Mouse (Mus musculus): ENCODE results near the gene Fbxw2. TPM values are rescaled to one million over a fixed set of nuclear protein-coding genes. Genes with fewer than 3 reads are reported as not detected.
"Not testable (repeated sequence)": the region's sequence is repeated elsewhere in the genome, so short reads cannot be mapped to it uniquely, and the experiment has no call there.

The Fbxw2 gene
- polyA plus RNA-seq, 1 experiment = 29.2 TPM

DNA sequence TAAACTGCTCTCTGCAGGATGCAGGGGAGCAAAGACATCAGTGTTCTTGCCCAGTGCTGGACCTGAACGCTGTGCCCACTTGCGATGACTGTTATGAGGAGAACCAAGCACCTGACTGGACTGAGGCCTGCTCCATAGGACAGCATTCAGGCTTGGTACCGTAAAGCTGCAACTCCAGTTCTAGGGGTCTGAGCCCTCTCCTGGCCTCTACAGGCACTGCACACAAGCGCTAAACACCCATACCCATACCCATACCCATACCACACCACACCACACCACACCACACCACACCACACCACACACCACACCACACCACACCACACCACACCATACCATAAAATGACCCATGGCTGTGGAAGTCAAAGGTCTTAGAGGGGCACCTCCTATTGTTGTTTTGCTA is 29.2 kb upstream of the Fbxw2 start:
- peaks cover 55% of the 10 kb centered on the region for H3K36me3 ChIP-seq (ENCODE audit: control insufficient read depth, insufficient read depth, low read length)
- TF ChIP-seq POLR2A (IDR thresholded peaks at IDR 0.05; ENCODE audit: low read depth, low read length) (no peak), CTCF (IDR thresholded peaks at IDR 0.05; ENCODE audit: extremely low read depth, insufficient read depth, insufficient read length, insufficient replicate concordance) (peak; percentile 20; the same call in 1 of the 2 replicates)
- no peak overlapping the region for H3K4me3 ChIP-seq (ENCODE audit: extremely low read depth, insufficient read depth, insufficient read length)
- no peak for DNase-seq (ENCODE audit: low read depth in 1 of 2, low spot score in 2 of 2)
- H3K27me3 ChIP-seq (ENCODE audit: control insufficient read depth, insufficient read depth, low read length) = no peaks in the 10 kb centered on the region
- 99% methylated on average over 4 of the region's 4 CpGs for WGBS
- H3K4me1 ChIP-seq (ENCODE audit: control insufficient read depth, insufficient read depth, insufficient read length) = no peaks in the 10 kb centered on the region
- no peak overlapping the region for H3K27ac ChIP-seq (ENCODE audit: insufficient read depth, low read length)

DNA sequence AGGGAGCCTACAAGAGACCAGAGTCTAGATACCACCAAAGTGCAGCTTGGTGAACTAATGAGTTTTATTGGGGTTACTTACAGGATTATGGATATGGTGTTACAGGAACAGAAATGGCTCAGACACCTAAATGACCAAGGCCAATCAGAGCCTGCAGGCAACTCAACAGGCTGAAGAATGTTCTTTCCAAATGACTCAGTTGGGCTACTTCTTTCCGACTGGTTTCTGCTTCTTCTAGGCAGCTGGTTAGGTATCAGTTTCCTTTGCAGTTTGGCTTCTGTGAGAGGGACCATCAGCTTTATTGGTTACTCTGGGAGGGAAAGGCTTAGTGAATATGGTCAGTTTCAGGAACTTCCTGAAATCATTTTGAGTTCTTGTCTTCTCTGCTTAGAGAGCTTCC is 21.6 kb upstream of the Fbxw2 start:
- no peaks in the 10 kb centered on the region for H3K4me1 ChIP-seq (ENCODE audit: control insufficient read depth, insufficient read depth, insufficient read length)
- DNase-seq (ENCODE audit: low read depth in 1 of 2, low spot score in 2 of 2) = no peak
- TF ChIP-seq CTCF (IDR thresholded peaks at IDR 0.05; ENCODE audit: extremely low read depth, insufficient read depth, insufficient read length, insufficient replicate concordance) (no peak), POLR2A (IDR thresholded peaks at IDR 0.05; ENCODE audit: low read depth, low read length) (no peak)
- no peak overlapping the region for H3K27ac ChIP-seq (ENCODE audit: insufficient read depth, low read length)
- 89% methylated on average over 1 of the region's 1 CpGs for WGBS
- H3K27me3 ChIP-seq (ENCODE audit: control insufficient read depth, insufficient read depth, low read length) = no peaks in the 10 kb centered on the region
- peaks cover 8% of the 10 kb centered on the region for H3K36me3 ChIP-seq (ENCODE audit: control insufficient read depth, insufficient read depth, low read length)
- H3K4me3 ChIP-seq (ENCODE audit: extremely low read depth, insufficient read depth, insufficient read length) = no peak overlapping the region

DNA sequence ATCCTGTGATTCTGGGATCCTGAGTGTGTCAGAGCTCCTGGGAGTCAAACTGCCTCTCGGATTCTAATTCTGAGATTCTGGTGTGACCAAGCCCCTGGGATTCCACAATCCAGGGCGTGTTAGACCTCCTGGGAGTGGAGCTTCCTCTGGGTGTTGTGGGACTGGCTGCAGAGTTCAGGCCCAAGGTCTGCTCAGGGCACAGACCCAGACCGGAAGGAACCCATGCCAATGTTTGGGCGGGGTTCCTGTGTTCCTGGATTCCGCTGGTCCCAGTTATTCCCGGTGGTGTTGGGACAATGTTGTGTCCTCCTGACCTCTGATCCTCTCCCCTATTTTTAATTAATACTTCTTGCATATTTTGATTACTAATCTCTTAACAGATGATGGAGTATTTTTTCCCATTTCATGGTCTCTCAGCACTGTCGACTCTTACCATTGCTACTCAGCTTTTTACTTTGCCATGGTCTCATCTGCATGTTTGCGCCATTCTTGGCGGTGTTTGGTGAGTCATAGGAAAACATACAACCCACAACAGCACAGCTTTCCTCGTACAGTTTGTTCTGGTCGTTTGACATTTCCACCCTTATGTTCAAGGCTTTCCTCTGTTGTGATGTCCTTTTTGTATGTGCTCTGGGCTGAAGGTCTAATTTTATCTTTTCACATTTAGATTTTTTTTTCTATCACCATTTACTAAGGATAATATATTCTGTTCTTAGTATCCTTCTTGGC is 17.3 kb upstream of the Fbxw2 start:
- no peak for TF ChIP-seq CTCF (IDR thresholded peaks at IDR 0.05; ENCODE audit: extremely low read depth, insufficient read depth, insufficient read length, insufficient replicate concordance)
- no peak for TF ChIP-seq POLR2A (IDR thresholded peaks at IDR 0.05; ENCODE audit: low read depth, low read length)
- no peaks in the 10 kb centered on the region for H3K36me3 ChIP-seq (ENCODE audit: control insufficient read depth, insufficient read depth, low read length)
- no peak overlapping the region for H3K4me3 ChIP-seq (ENCODE audit: extremely low read depth, insufficient read depth, insufficient read length)
- H3K27ac ChIP-seq (ENCODE audit: insufficient read depth, low read length) = no peak overlapping the region
- H3K27me3 ChIP-seq (ENCODE audit: control insufficient read depth, insufficient read depth, low read length) = no peaks in the 10 kb centered on the region
- WGBS = 73% methylated on average over 11 of the region's 11 CpGs
- H3K4me1 ChIP-seq (ENCODE audit: control insufficient read depth, insufficient read depth, insufficient read length) = no peaks in the 10 kb centered on the region
- DNase-seq (ENCODE audit: low read depth in 1 of 2, low spot score in 2 of 2) = no peak

DNA sequence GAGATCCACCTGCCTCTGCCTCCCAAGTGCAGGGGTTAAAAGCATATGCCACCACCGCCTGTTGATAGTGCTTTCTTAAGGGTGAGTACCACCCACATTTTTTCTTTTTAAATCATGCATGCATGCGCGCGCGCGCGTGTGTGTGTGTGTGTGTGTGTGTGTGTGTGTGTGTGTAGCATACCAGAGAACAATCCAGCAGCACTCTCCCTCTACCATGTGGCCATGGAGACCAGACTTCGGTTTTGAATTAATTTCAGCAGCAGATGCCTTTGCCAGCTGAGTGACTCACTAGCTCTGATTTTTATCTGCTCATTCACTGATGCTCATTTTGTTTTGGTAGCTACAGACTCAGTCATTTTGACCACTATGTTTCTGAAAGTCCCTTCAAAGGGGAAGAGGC is 15.6 kb upstream of the Fbxw2 start:
- DNase-seq (ENCODE audit: low read depth in 1 of 2, low spot score in 2 of 2) = no peak
- H3K36me3 ChIP-seq (ENCODE audit: control insufficient read depth, insufficient read depth, low read length) = no peaks in the 10 kb centered on the region
- H3K4me1 ChIP-seq (ENCODE audit: control insufficient read depth, insufficient read depth, insufficient read length) = no peaks in the 10 kb centered on the region
- no peaks in the 10 kb centered on the region for H3K27me3 ChIP-seq (ENCODE audit: control insufficient read depth, insufficient read depth, low read length)
- no peak overlapping the region for H3K4me3 ChIP-seq (ENCODE audit: extremely low read depth, insufficient read depth, insufficient read length)
- WGBS = 91% methylated on average over 8 of the region's 8 CpGs
- no peak for TF ChIP-seq POLR2A (IDR thresholded peaks at IDR 0.05; ENCODE audit: low read depth, low read length)
- TF ChIP-seq CTCF (IDR thresholded peaks at IDR 0.05; ENCODE audit: extremely low read depth, insufficient read depth, insufficient read length, insufficient replicate concordance) = no peak
- H3K27ac ChIP-seq (ENCODE audit: insufficient read depth, low read length) = no peak overlapping the region

DNA sequence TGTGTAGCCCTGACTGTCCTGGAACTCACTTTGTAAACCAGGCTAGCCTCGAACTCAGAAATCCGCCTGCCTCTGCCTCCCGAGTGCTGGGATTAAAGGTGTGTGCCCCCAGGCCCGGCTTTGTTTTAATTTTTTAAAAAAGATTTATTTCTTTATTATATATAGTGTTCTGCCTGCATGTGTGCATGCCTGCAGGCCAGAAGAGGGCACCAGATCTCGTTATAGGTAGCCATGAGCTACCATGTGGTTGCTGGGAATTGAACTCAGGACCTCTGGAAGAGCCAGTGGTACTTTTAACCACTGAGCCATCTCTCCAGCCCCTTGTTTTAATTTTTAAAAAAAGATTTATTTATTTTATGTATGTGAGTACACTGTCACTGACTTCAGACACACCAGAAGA is 14.0 kb upstream of the Fbxw2 start:
- not testable (repeated sequence) for H3K4me1 ChIP-seq (ENCODE audit: control insufficient read depth, insufficient read depth, insufficient read length); DNase-seq (ENCODE audit: low read depth in 1 of 2, low spot score in 2 of 2); H3K27ac ChIP-seq (ENCODE audit: insufficient read depth, low read length); H3K4me3 ChIP-seq (ENCODE audit: extremely low read depth, insufficient read depth, insufficient read length); H3K27me3 ChIP-seq (ENCODE audit: control insufficient read depth, insufficient read depth, low read length); H3K36me3 ChIP-seq (ENCODE audit: control insufficient read depth, insufficient read depth, low read length)
- WGBS = 79% methylated on average over 5 of the region's 5 CpGs

DNA sequence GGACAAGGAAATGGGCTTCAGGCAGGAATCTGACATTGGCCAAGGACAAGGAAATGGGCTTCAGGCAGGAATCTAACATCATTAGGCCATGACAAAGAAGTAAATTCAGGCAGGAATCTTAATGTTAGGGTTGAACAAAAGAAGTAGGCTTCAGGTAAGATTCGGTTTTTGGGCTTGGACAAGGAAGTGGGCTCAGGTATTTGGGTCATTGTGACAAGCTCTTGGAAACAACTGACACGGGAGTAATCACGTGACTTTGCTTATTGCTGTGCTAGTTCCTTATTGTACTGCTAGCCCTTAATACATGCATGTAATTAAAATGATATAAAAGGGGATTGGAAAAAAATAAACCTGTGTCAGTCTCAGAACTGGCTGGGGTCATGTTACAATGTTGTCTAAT is 9.6 kb upstream of the Fbxw2 start:
- WGBS = 73% methylated on average over 3 of the region's 3 CpGs
- no peak overlapping the region for H3K4me3 ChIP-seq (ENCODE audit: extremely low read depth, insufficient read depth, insufficient read length)
- DNase-seq (ENCODE audit: low read depth in 1 of 2, low spot score in 2 of 2) = no peak
- no peak for TF ChIP-seq POLR2A (IDR thresholded peaks at IDR 0.05; ENCODE audit: low read depth, low read length)
- TF ChIP-seq CTCF (IDR thresholded peaks at IDR 0.05; ENCODE audit: extremely low read depth, insufficient read depth, insufficient read length, insufficient replicate concordance) = no peak
- no peaks in the 10 kb centered on the region for H3K36me3 ChIP-seq (ENCODE audit: control insufficient read depth, insufficient read depth, low read length)
- H3K27me3 ChIP-seq (ENCODE audit: control insufficient read depth, insufficient read depth, low read length) = no peaks in the 10 kb centered on the region
- H3K27ac ChIP-seq (ENCODE audit: insufficient read depth, low read length) = no peak overlapping the region
- H3K4me1 ChIP-seq (ENCODE audit: control insufficient read depth, insufficient read depth, insufficient read length) = no peaks in the 10 kb centered on the region

DNA sequence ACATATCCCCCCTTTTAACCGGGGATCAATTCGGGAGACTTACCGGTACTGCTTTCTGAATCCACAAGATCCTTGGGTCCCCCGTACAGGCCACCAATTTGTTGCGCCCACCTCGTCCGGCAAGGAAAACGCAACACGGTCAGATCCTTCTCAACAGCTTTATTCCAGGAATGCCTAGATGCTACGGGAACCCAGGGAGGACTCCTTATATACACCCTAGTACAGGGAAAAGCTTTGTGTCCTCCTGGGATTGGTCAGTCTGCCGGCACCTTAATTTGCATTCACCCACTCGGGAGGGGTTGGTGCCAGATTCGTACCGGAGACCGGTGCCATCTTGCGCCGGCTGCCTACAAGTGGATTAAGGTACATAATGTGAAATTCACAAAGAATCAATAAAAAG is 7.5 kb upstream of the Fbxw2 start:
- WGBS = 94% methylated on average over 17 of the region's 17 CpGs
- no peak overlapping the region for H3K27ac ChIP-seq (ENCODE audit: insufficient read depth, low read length)
- DNase-seq (ENCODE audit: low read depth in 1 of 2, low spot score in 2 of 2) = no peak
- H3K36me3 ChIP-seq (ENCODE audit: control insufficient read depth, insufficient read depth, low read length) = no peaks in the 10 kb centered on the region
- no peaks in the 10 kb centered on the region for H3K27me3 ChIP-seq (ENCODE audit: control insufficient read depth, insufficient read depth, low read length)
- TF ChIP-seq POLR2A (IDR thresholded peaks at IDR 0.05; ENCODE audit: low read depth, low read length) = no peak
- TF ChIP-seq CTCF (IDR thresholded peaks at IDR 0.05; ENCODE audit: extremely low read depth, insufficient read depth, insufficient read length, insufficient replicate concordance) = no peak
- no peak overlapping the region for H3K4me3 ChIP-seq (ENCODE audit: extremely low read depth, insufficient read depth, insufficient read length)
- no peaks in the 10 kb centered on the region for H3K4me1 ChIP-seq (ENCODE audit: control insufficient read depth, insufficient read depth, insufficient read length)

DNA sequence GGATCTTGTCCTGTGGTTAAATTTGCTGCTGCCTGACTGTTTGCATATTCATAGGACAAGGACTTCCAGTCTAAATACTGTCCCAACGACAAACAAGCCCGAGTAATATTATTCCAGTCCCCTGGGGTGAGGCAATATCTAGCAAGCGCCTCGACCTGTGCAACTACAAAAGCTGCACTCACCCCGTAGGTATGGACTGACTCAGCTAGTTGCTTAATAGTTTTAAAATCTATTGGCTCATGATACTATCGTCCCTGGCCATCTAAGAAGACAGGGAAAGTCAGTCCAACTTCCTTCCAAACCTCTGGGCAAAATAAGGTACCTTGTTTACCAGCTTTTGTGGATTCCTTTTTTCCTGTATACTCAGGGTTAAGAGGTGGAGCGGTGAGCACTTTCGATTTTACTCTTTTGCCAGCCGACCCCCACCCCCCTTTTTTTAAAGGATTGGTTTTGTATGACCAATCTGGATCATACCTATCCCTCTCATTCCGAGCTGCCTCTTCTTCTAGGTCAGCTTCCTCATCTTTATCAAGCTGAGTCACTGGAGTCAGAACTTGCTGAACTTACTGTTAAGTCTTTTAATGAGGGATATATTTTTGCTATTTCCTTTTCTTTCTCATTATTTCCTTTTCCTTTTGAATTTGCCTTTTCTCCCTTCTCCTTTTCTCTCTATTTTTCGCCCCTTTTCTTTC is 6.8 kb upstream of the Fbxw2 start, which contains the start of gene Gm34653:
TSS of gene Gm34653 (plus strand) at position 242 of the 692 bp plus-strand sequence.
- WGBS = 66% methylated on average over 11 of the region's 11 CpGs
- not testable (repeated sequence) for DNase-seq (ENCODE audit: low read depth in 1 of 2, low spot score in 2 of 2); H3K4me3 ChIP-seq (ENCODE audit: extremely low read depth, insufficient read depth, insufficient read length); H3K27me3 ChIP-seq (ENCODE audit: control insufficient read depth, insufficient read depth, low read length); H3K36me3 ChIP-seq (ENCODE audit: control insufficient read depth, insufficient read depth, low read length); H3K4me1 ChIP-seq (ENCODE audit: control insufficient read depth, insufficient read depth, insufficient read length); H3K27ac ChIP-seq (ENCODE audit: insufficient read depth, low read length)

DNA sequence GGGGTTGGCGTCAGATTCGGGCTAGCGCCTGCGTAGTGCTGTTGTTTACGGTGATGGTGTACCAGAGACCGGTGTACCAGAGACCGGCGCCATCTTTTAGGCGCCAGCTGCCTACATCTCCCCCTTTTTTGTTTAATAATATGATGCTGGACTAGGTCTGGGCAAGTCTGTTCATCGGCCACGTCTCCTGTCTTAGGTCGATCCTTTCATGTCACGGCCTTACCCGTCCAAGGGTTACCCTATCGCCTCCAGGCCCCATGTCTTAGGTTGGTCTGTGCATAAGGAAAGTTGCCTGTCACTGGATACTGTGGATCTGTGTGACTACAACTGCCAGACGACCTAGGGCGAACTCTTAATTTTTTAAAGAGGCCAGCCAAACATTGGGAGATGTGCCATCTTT is 4.0 kb upstream of the Fbxw2 start:
- H3K36me3 ChIP-seq (ENCODE audit: control insufficient read depth, insufficient read depth, low read length); H3K27me3 ChIP-seq (ENCODE audit: control insufficient read depth, insufficient read depth, low read length); DNase-seq (ENCODE audit: low read depth in 1 of 2, low spot score in 2 of 2); H3K4me3 ChIP-seq (ENCODE audit: extremely low read depth, insufficient read depth, insufficient read length); H3K27ac ChIP-seq (ENCODE audit: insufficient read depth, low read length); H3K4me1 ChIP-seq (ENCODE audit: control insufficient read depth, insufficient read depth, insufficient read length): not testable (repeated sequence)
- 96% methylated on average over 17 of the region's 17 CpGs for WGBS

Data from spleen, adult 2 months (tissue).